Mouse (Mus musculus) MEL (cell line): ENCODE results near the gene Atg2a.

ENCODE experiments used
- CTCF ChIP-seq, 3 experiments: IDR thresholded peaks in 2 of 3; conservative IDR thresholded peaks in 1 of 3; 2 replicates each; pipeline ENCODE4 v1.5.1; 2011 to 2012; ENCODE audit warnings: low read length in 3 of 3, low read depth in 2 of 3, mild to moderate bottlenecking in 2 of 3, improper control_type of control experiment in 1 of 3, inconsistent platforms in 1 of 3, mixed read lengths in 1 of 3, moderate library complexity in 1 of 3; ENCODE audit not compliant: control insufficient read depth in 1 of 3, insufficient read depth in 1 of 3, poor library complexity in 1 of 3, severe bottlenecking in 1 of 3
- POLR2A ChIP-seq, 2 experiments: IDR thresholded peaks; 2 replicates each; pipeline ENCODE4 v1.6.1; 2011 to 2012; ENCODE audit warnings: low read length in 2 of 2, mild to moderate bottlenecking in 2 of 2, control low read depth in 1 of 2, improper control_type of control experiment in 1 of 2, low read depth in 1 of 2, moderate library complexity in 1 of 2; ENCODE audit not compliant: control insufficient read depth in 1 of 2, insufficient read depth in 1 of 2, poor library complexity in 1 of 2
- ZC3H11A ChIP-seq: IDR thresholded peaks from 2 replicates; pipeline ENCODE4 v1.6.1; 2012; ENCODE audit warnings: low read depth, mild to moderate bottlenecking, inconsistent platforms, low read length, improper control_type of control experiment
- ZKSCAN1 ChIP-seq: IDR thresholded peaks from 2 replicates; pipeline ENCODE4 v1.6.1; 2012; ENCODE audit warnings: low read depth, mild to moderate bottlenecking, inconsistent platforms, low read length, improper control_type of control experiment, moderate library complexity

GRCm38 (mm10) chr19:6204265-6204664, 37.2 kb upstream of the Atg2a start:
- TF ChIP-seq CTCF (IDR thresholded peaks at IDR 0.05 in 2 of 3, conservative IDR thresholded peaks at IDR 0.05 in 1 of 3; ENCODE audit: control insufficient read depth in 1 of 3, insufficient read depth in 1 of 3, low read depth in 2 of 3, low read length in 3 of 3, poor library complexity in 1 of 3, severe bottlenecking in 1 of 3) (no peak), POLR2A (IDR thresholded peaks at IDR 0.05; ENCODE audit: control insufficient read depth in 1 of 2, insufficient read depth in 1 of 2, low read depth in 1 of 2, low read length in 2 of 2, poor library complexity in 1 of 2) (no peak), ZC3H11A (no peak), ZKSCAN1 (no peak)
